Mouse (Mus musculus): ENCODE measurements around the gene Braf. TPM values are rescaled to one million over a fixed set of nuclear protein-coding genes. Genes with fewer than 3 reads are reported as not detected.
A peak's percentile ranks its signal among the peaks of the same experiment; 100 is the strongest.
"Not testable (repeated sequence)": the region's sequence is repeated elsewhere in the genome, so short reads cannot be mapped to it uniquely, and the experiment has no call there.

The Braf gene
- 14.4 and 14.8 TPM in 2 replicates for polyA plus RNA-seq (2012; rRNA removed)

- DNase-seq (ENCODE audit: low read depth) = no peak
Observed at GRCm38 (mm10) chr6:39724866-39725711, at the start of gene Braf. Gene Braf, minus strand, starts transcription at chr6:39725463.

- no peak for DNase-seq (ENCODE audit: low read depth)
Observed at GRCm38 (mm10) chr6:39775029-39775428, 49.8 kb upstream of the Braf start.

- no peak for DNase-seq (ENCODE audit: low read depth)
Observed at GRCm38 (mm10) chr6:39757229-39757628, 32.0 kb upstream of the Braf start.

- DNase-seq (ENCODE audit: low read depth) = no peak
Observed at GRCm38 (mm10) chr6:39749881-39750280, 24.6 kb upstream of the Braf start.

GRCm38 (mm10) chr6:39747094-39747493 lies 21.8 kb upstream of the Braf start:
- no peak for DNase-seq (ENCODE audit: low read depth)

GRCm38 (mm10) chr6:39745456-39745855 lies 20.2 kb upstream of the Braf start:
- DNase-seq (ENCODE audit: low read depth) = no peak

- not testable (repeated sequence) for DNase-seq (ENCODE audit: low read depth)
Observed at GRCm38 (mm10) chr6:39739698-39740097, 14.4 kb upstream of the Braf start.

GRCm38 (mm10) chr6:39728095-39728494 lies 2.8 kb upstream of the Braf start:
- no peak for DNase-seq (ENCODE audit: low read depth)

- no peak for DNase-seq (ENCODE audit: low read depth)
Observed at GRCm38 (mm10) chr6:39726149-39726548, 886 bp upstream of the Braf start.

GRCm38 (mm10) chr6:39724542-39724865 lies 759 bp downstream of the Braf start:
- no peak for DNase-seq (ENCODE audit: low read depth)

- DNase-seq (ENCODE audit: low read depth) = no peak
Observed at GRCm38 (mm10) chr6:39724071-39724470, 1.2 kb downstream of the Braf start.

- DNase-seq (ENCODE audit: low read depth) = no peak
Observed at GRCm38 (mm10) chr6:39718567-39718966, 6.7 kb downstream of the Braf start.

- DNase-seq (ENCODE audit: low read depth) = no peak
Observed at GRCm38 (mm10) chr6:39717049-39717448, 8.2 kb downstream of the Braf start.

GRCm38 (mm10) chr6:39714341-39714740 lies 10.9 kb downstream of the Braf start:
- no peak for DNase-seq (ENCODE audit: low read depth)

- DNase-seq (ENCODE audit: low read depth) = no peak
Observed at GRCm38 (mm10) chr6:39713399-39713798, 11.9 kb downstream of the Braf start.

- DNase-seq (ENCODE audit: low read depth) = no peak
Observed at GRCm38 (mm10) chr6:39705625-39706024, 19.6 kb downstream of the Braf start.

- peak; percentile 61 for DNase-seq (ENCODE audit: low read depth)
Observed at GRCm38 (mm10) chr6:39693126-39693525, 32.1 kb downstream of the Braf start.

GRCm38 (mm10) chr6:39686839-39687238 lies 38.4 kb downstream of the Braf start:
- not testable (repeated sequence) for DNase-seq (ENCODE audit: low read depth)

GRCm38 (mm10) chr6:39681795-39682194 lies 43.5 kb downstream of the Braf start:
- DNase-seq (ENCODE audit: low read depth) = no peak

GRCm38 (mm10) chr6:39680524-39680923 lies 44.7 kb downstream of the Braf start:
- no peak for DNase-seq (ENCODE audit: low read depth)

GRCm38 (mm10) chr6:39678241-39678640 lies 47.0 kb downstream of the Braf start:
- no peak for DNase-seq (ENCODE audit: low read depth)

GRCm38 (mm10) chr6:39675081-39675480 lies 50.2 kb downstream of the Braf start:
- DNase-seq (ENCODE audit: low read depth) = no peak

- no peak for DNase-seq (ENCODE audit: low read depth)
Observed at GRCm38 (mm10) chr6:39611296-39611695, 114.0 kb downstream of the Braf start.

- DNase-seq (ENCODE audit: low read depth) = no peak
Observed at GRCm38 (mm10) chr6:39610207-39610606, 115.1 kb downstream of the Braf start.

Data from gonadal fat pad, adult 2 months (tissue).